Mouse (Mus musculus) cerebellum, adult 2 months (tissue): ENCODE measurements around the gene D6Wsu163e.

ENCODE experiments used
- CTCF ChIP-seq: fragments of 200-500 bp; IDR thresholded peaks from 2 replicates; pipeline ENCODE4 v1.5.1; 2011; ENCODE audit warnings: low read depth, mild to moderate bottlenecking, control low read depth, low read length, moderate library complexity, borderline replicate concordance; ENCODE audit not compliant: insufficient read depth
- POLR2A ChIP-seq: fragments of 200-500 bp; IDR thresholded peaks from 2 replicates; pipeline ENCODE4 v1.6.1; 2011; ENCODE audit warnings: low read length, control low read depth, borderline replicate concordance; ENCODE audit not compliant: insufficient read depth

DNA sequence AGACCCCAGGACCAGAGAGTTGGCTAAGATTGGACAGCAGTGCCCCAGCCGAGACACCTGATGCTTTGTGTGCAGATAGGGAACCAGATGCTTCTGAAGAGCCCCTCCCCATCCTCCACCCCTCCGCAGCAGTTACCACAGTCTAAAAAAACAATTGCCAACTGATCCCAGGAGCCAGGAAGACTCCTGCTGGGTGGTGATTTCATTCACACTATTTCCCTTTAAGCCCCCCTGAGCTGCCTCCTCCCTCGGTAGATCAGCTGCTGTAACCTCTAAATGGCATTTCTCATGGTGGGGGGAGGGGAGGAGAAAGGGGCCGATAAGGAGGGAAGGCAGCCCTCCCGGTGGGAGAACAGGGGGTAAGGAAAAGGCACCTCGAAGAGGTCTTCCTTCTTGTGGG, 79.5 kb downstream of the D6Wsu163e start:
- TF ChIP-seq CTCF (no peak), POLR2A (no peak)
